Mouse (Mus musculus): ENCODE results near the gene Abcb11.

GRCm38 (mm10) chr2:69206523-69206922 is 135.9 kb downstream of the Abcb11 start:
- no peak for TF ChIP-seq POLR2A (IDR thresholded peaks at IDR 0.05; ENCODE audit: borderline replicate concordance, control insufficient read depth, low read depth, low read length)
- no peak for TF ChIP-seq CTCF (IDR thresholded peaks at IDR 0.05; ENCODE audit: control insufficient read depth, insufficient read depth, low read length)

All from bone marrow, adult 2 months (tissue).